Mouse (Mus musculus): ENCODE results near the gene Cyth3. TPM values are rescaled to one million over a fixed set of nuclear protein-coding genes. Genes with fewer than 3 reads are reported as not detected.

The Cyth3 gene
- polyA plus RNA-seq, 1 experiment from 2014 or later, result 40.7 TPM

DNA sequence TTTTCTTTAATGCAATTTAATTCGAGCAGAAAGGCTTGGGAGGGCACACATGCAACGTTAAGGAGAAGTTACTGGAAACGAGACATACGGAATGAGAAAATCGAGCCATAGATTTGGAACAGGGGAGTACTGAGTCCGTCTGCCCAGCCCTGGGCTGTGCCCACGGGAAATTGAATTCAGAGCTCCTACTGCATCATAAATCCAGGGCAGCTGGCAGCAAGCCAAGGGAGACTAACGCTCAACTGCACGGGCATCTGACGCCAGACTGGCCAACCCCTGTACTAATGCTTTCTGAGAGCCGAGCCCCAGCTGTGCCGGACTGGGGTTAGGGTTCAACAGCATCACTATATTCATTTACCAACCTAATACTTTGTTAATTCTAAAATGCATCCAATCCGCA, 1.3 kb upstream of the Cyth3 start:
- no peaks in the 10 kb centered on the region for H3K27me3 ChIP-seq (ENCODE audit: control insufficient read depth, insufficient read depth, low read depth, low read length)
- H3K4me3 ChIP-seq (ENCODE audit: low read depth, low read length), result no peak overlapping the region
- H3K36me3 ChIP-seq (ENCODE audit: control insufficient read depth, insufficient read depth, low read length), result no peaks in the 10 kb centered on the region
- WGBS, result 35% methylated on average over 13 of the region's 13 CpGs
- no peak for ATAC-seq
- H3K4me2 ChIP-seq (ENCODE audit: low read length), result no peak overlapping the region
- no peaks in the 10 kb centered on the region for H3K9me3 ChIP-seq (replicated peaks; ENCODE audit: control insufficient read depth, low read length, poor library complexity, severe bottlenecking)
- peaks cover 17% of the 10 kb centered on the region for H3K4me1 ChIP-seq (ENCODE audit: control insufficient read depth, insufficient read depth, low read length)
- H3K9ac ChIP-seq (ENCODE audit: low read depth, low read length), result no peak overlapping the region
- H3K27ac ChIP-seq (ENCODE audit: low read length), result no peak overlapping the region

GRCm38 (mm10) chr5:143622623-143623150, 440 bp downstream of the Cyth3 start:
- Histone ChIP-seq H3K4me2 (ENCODE audit: low read length) (peak overlapping the region; percentile 83), H3K27me3 (ENCODE audit: control insufficient read depth, insufficient read depth, low read depth, low read length) (no peaks in the 10 kb centered on the region), H3K27ac (ENCODE audit: low read length) (peak overlapping the region; percentile 79), H3K9me3 (replicated peaks; ENCODE audit: control insufficient read depth, low read length, poor library complexity, severe bottlenecking) (no peaks in the 10 kb centered on the region), H3K36me3 (ENCODE audit: control insufficient read depth, insufficient read depth, low read length) (no peaks in the 10 kb centered on the region), H3K4me3 (ENCODE audit: low read depth, low read length) (peak overlapping the region; percentile 88), H3K9ac (ENCODE audit: low read depth, low read length) (peak overlapping the region; percentile 89), H3K4me1 (ENCODE audit: control insufficient read depth, insufficient read depth, low read length) (peaks cover 17% of the 10 kb centered on the region)
- ATAC-seq, result peak; percentile 85
- WGBS, result under 1% methylated on average over 45 of the region's 48 CpGs

- WGBS, result 53% methylated on average over 19 of the region's 19 CpGs
- H3K36me3 ChIP-seq (ENCODE audit: control insufficient read depth, insufficient read depth, low read length), result no peaks in the 10 kb centered on the region
- H3K4me3 ChIP-seq (ENCODE audit: low read depth, low read length), result peak overlapping the region; percentile 88
- no peak overlapping the region for H3K27ac ChIP-seq (ENCODE audit: low read length)
- no peaks in the 10 kb centered on the region for H3K9me3 ChIP-seq (replicated peaks; ENCODE audit: control insufficient read depth, low read length, poor library complexity, severe bottlenecking)
- peak overlapping the region; percentile 83 for H3K4me2 ChIP-seq (ENCODE audit: low read length)
- H3K27me3 ChIP-seq (ENCODE audit: control insufficient read depth, insufficient read depth, low read depth, low read length), result no peaks in the 10 kb centered on the region
- no peak for ATAC-seq
- peak overlapping the region; percentile 89 for H3K9ac ChIP-seq (ENCODE audit: low read depth, low read length)
- H3K4me1 ChIP-seq (ENCODE audit: control insufficient read depth, insufficient read depth, low read length), result peaks cover 17% of the 10 kb centered on the region
Measured at GRCm38 (mm10) chr5:143623356-143624295, 1.4 kb downstream of the Cyth3 start.

DNA sequence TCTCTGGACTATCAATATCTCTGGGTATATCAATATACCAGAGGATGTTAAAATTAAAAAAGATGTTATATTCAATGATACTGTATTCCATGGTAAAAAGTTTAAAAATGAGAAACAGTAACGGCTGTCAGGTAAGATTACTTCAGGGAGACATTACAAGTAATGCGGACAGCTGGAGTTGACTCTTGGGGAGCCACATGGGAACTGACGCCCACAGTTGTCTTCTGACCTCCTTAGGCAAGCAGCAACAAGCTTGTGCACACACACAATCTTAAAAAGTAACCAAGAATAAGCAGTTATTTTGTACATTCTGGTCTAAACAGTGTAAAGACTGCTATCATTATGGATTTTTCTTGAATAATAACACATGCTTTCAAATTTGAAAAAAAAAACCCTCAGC, 2.2 kb downstream of the Cyth3 start:
- Histone ChIP-seq H3K27ac (ENCODE audit: low read length) (no peak overlapping the region), H3K27me3 (ENCODE audit: control insufficient read depth, insufficient read depth, low read depth, low read length) (no peaks in the 10 kb centered on the region), H3K4me2 (ENCODE audit: low read length) (peak overlapping the region; percentile 83; the same call in 1 of the 2 replicates), H3K4me1 (ENCODE audit: control insufficient read depth, insufficient read depth, low read length) (peaks cover 17% of the 10 kb centered on the region), H3K36me3 (ENCODE audit: control insufficient read depth, insufficient read depth, low read length) (no peaks in the 10 kb centered on the region), H3K4me3 (ENCODE audit: low read depth, low read length) (no peak overlapping the region), H3K9ac (ENCODE audit: low read depth, low read length) (no peak overlapping the region), H3K9me3 (replicated peaks; ENCODE audit: control insufficient read depth, low read length, poor library complexity, severe bottlenecking) (no peaks in the 10 kb centered on the region)
- WGBS, result 78% methylated on average over 3 of the region's 3 CpGs
- ATAC-seq, result no peak

GRCm38 (mm10) chr5:143625497-143625896, 3.2 kb downstream of the Cyth3 start:
- WGBS, result 90% methylated on average over 12 of the region's 12 CpGs
- no peaks in the 10 kb centered on the region for H3K27me3 ChIP-seq (ENCODE audit: control insufficient read depth, insufficient read depth, low read depth, low read length)

DNA sequence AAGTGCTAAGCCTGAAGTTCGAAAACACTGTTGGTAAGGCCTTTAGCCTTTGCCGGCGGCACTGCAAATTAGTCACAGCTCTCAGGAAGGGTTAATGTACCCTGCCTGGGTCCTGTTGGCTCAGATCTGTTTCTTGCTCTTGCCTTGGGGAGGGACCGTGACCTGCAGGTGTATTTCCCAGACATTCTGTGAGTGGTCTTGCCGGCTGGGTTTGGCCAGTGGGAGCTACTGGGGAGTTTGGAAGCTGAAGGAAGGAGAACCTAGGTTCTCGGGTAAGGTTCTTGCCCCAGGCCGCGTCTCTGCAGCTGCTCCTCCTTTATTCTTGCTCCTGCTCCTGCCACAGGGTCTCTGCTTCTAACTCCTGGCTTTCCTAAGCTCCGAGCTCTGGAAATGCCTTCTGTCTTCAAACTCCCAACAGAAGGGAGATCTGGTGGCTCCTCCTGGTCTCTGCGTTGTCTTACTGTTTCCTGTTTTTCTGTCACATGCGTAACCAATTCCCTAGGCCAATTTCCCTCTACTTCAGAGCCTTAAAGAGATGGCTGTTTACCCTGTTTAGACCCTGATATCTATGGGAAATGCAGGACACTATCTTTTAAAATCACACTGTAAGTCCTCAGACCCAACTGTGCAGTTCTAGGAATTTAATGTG, 3.8 kb downstream of the Cyth3 start:
- Histone ChIP-seq H3K4me2 (ENCODE audit: low read length) (no peak overlapping the region), H3K27me3 (ENCODE audit: control insufficient read depth, insufficient read depth, low read depth, low read length) (no peaks in the 10 kb centered on the region), H3K4me1 (ENCODE audit: control insufficient read depth, insufficient read depth, low read length) (peaks cover 14% of the 10 kb centered on the region), H3K9me3 (replicated peaks; ENCODE audit: control insufficient read depth, low read length, poor library complexity, severe bottlenecking) (no peaks in the 10 kb centered on the region), H3K36me3 (ENCODE audit: control insufficient read depth, insufficient read depth, low read length) (no peaks in the 10 kb centered on the region), H3K4me3 (ENCODE audit: low read depth, low read length) (no peak overlapping the region), H3K27ac (ENCODE audit: low read length) (no peak overlapping the region), H3K9ac (ENCODE audit: low read depth, low read length) (peak overlapping the region; percentile 28; the same call in 1 of the 2 replicates)
- WGBS, result 66% methylated on average over 11 of the region's 11 CpGs
- no peak for ATAC-seq

More at GRCm38 (mm10) chr5:143625497-143625896, 3.2 kb downstream of the Cyth3 start:
- Histone ChIP-seq H3K4me3 (ENCODE audit: low read depth, low read length) (no peak overlapping the region), H3K9ac (ENCODE audit: low read depth, low read length) (no peak overlapping the region), H3K36me3 (ENCODE audit: control insufficient read depth, insufficient read depth, low read length) (no peaks in the 10 kb centered on the region), H3K4me1 (ENCODE audit: control insufficient read depth, insufficient read depth, low read length) (peaks cover 17% of the 10 kb centered on the region), H3K9me3 (replicated peaks; ENCODE audit: control insufficient read depth, low read length, poor library complexity, severe bottlenecking) (no peaks in the 10 kb centered on the region), H3K27ac (ENCODE audit: low read length) (no peak overlapping the region), H3K4me2 (ENCODE audit: low read length) (no peak overlapping the region)
- ATAC-seq, result no peak

DNA sequence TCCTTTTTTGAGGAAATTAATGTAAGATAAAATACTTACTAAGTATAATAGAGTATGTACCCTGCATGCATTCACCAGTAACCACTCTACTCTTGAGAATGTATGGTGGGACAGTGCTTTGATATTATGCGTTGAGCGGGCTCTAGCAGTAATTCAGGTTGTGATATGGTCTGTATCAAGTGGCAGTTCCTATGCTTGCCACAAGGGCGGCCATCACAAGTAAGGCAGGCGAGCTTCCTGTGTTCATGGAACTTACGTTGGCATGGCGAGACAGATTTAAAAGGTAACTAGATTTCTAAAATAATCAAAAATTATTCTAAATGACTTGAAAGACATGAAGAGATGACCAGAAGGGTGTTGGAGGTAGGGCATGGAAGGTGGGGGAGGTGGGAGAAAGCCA, 5.3 kb downstream of the Cyth3 start:
- Histone ChIP-seq H3K9ac (ENCODE audit: low read depth, low read length) (no peak overlapping the region), H3K4me3 (ENCODE audit: low read depth, low read length) (no peak overlapping the region), H3K27ac (ENCODE audit: low read length) (no peak overlapping the region), H3K27me3 (ENCODE audit: control insufficient read depth, insufficient read depth, low read depth, low read length) (no peaks in the 10 kb centered on the region), H3K36me3 (ENCODE audit: control insufficient read depth, insufficient read depth, low read length) (no peaks in the 10 kb centered on the region), H3K4me2 (ENCODE audit: low read length) (no peak overlapping the region), H3K9me3 (replicated peaks; ENCODE audit: control insufficient read depth, low read length, poor library complexity, severe bottlenecking) (no peaks in the 10 kb centered on the region), H3K4me1 (ENCODE audit: control insufficient read depth, insufficient read depth, low read length) (peaks cover 12% of the 10 kb centered on the region)
- 95% methylated on average over 6 of the region's 6 CpGs for WGBS
- ATAC-seq, result no peak

GRCm38 (mm10) chr5:143627926-143628325, 5.7 kb downstream of the Cyth3 start:
- no peaks in the 10 kb centered on the region for H3K27me3 ChIP-seq (ENCODE audit: control insufficient read depth, insufficient read depth, low read depth, low read length)
- ATAC-seq, result no peak
- H3K9me3 ChIP-seq (replicated peaks; ENCODE audit: control insufficient read depth, low read length, poor library complexity, severe bottlenecking), result no peaks in the 10 kb centered on the region
- WGBS, result 91% methylated on average over 1 of the region's 1 CpGs
- H3K4me2 ChIP-seq (ENCODE audit: low read length), result no peak overlapping the region
- H3K9ac ChIP-seq (ENCODE audit: low read depth, low read length), result no peak overlapping the region
- H3K4me3 ChIP-seq (ENCODE audit: low read depth, low read length), result no peak overlapping the region
- H3K27ac ChIP-seq (ENCODE audit: low read length), result no peak overlapping the region
- peaks cover 12% of the 10 kb centered on the region for H3K4me1 ChIP-seq (ENCODE audit: control insufficient read depth, insufficient read depth, low read length)
- no peaks in the 10 kb centered on the region for H3K36me3 ChIP-seq (ENCODE audit: control insufficient read depth, insufficient read depth, low read length)

GRCm38 (mm10) chr5:143629686-143630085, 7.4 kb downstream of the Cyth3 start:
- H3K9me3 ChIP-seq (replicated peaks; ENCODE audit: control insufficient read depth, low read length, poor library complexity, severe bottlenecking), result no peaks in the 10 kb centered on the region
- ATAC-seq, result no peak
- H3K9ac ChIP-seq (ENCODE audit: low read depth, low read length), result no peak overlapping the region
- 92% methylated on average over 8 of the region's 8 CpGs for WGBS
- H3K4me1 ChIP-seq (ENCODE audit: control insufficient read depth, insufficient read depth, low read length), result peaks cover 10% of the 10 kb centered on the region
- no peaks in the 10 kb centered on the region for H3K27me3 ChIP-seq (ENCODE audit: control insufficient read depth, insufficient read depth, low read depth, low read length)
- no peak overlapping the region for H3K4me2 ChIP-seq (ENCODE audit: low read length)
- H3K36me3 ChIP-seq (ENCODE audit: control insufficient read depth, insufficient read depth, low read length), result no peaks in the 10 kb centered on the region
- no peak overlapping the region for H3K4me3 ChIP-seq (ENCODE audit: low read depth, low read length)
- no peak overlapping the region for H3K27ac ChIP-seq (ENCODE audit: low read length)
